In the genomic region with DNA sequence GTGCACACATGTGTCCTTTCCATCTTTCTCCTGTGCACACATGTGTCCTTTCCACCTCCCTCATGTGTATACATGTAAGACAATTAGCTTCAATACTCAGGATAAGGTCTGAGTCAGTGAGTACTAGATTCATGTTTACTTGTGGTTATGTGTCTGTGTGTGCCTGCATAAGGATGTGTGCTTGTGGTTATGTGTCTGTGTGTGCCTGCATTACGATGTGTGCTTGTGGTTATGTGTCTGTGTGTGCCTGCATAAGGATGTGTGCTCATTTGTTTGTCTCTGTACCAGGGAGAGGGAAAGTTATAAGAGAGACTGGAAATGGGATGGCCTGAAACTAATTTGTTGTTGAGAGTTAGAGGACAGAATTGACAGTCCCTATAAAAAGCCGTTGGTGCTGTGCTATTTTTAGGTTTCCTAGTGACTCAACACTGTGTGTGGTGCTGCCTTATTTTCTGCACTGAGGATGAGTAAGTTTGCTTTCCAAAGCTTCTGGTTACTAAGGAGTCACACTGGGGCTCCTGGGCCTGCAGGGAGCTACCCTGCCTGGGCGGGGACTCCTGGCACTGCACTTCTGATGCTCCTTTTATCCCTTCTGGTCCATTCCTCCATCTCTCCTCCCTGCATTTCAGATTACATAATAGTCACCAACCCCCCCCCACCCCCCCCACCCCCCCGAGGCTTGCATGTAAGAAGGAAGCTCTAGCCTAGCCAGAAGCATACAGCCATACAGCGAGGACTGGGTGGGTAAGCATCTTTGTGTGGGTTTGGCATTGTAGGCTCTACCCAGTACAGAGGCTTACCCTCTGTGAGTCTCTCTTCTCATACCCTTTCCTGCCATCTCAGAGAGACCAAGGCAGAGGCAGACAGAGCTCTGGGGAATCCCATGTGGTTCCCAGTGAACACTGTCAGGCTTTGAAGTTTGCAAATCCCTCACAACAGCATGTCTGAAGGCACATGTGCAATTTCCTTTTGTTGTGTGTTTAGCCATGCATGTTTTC, we compare ENCODE assay signal across 8 mouse cellular contexts.
DNase-seq lines count a peak whose midpoint lies in the region; ATAC-seq and TF ChIP-seq lines count a peak whose summit lies in the region.

No protein-coding gene starts in this region.

- H3K27ac ChIP-seq in lung, postnatal 0 days (ENCODE audit: low read length): no peak overlapping the region
- H3K27ac ChIP-seq in forebrain, embryonic 14.5 days (ENCODE audit: low read depth, low read length): no peak overlapping the region
- H3K27ac ChIP-seq in heart, postnatal 0 days (ENCODE audit: low read depth): peak overlapping the region; percentile 22; the same call in 1 of the 2 replicates
- H3K27ac ChIP-seq in kidney, embryonic 15.5 days: no peak overlapping the region

- no peak for TF ChIP-seq POLR2A in lung, adult 2 months (IDR thresholded peaks at IDR 0.05; ENCODE audit: borderline replicate concordance, extremely low read depth, low read depth, low read length)

- TF ChIP-seq EP300 in lung, postnatal 0 days (IDR thresholded peaks at IDR 0.05): no peak
- TF ChIP-seq EP300 in heart, postnatal 0 days (IDR thresholded peaks at IDR 0.05; ENCODE audit: low read depth): no peak

- no peak overlapping the region for H3K4me2 ChIP-seq in lung, postnatal 0 days (replicated peaks; ENCODE audit: low read depth, low read length)
- no peak overlapping the region for H3K4me2 ChIP-seq in forebrain, embryonic 14.5 days (ENCODE audit: low read length)
- no peak overlapping the region for H3K4me2 ChIP-seq in heart, postnatal 0 days (ENCODE audit: low read depth, low read length)
- H3K4me2 ChIP-seq in kidney, embryonic 15.5 days: no peak overlapping the region

- H3K4me1 ChIP-seq in lung, postnatal 0 days (ENCODE audit: insufficient read depth, low read depth, low read length): no peaks in the 10 kb centered on the region
- H3K4me1 ChIP-seq in lung, adult 2 months (ENCODE audit: control insufficient read depth, insufficient read depth, low read length): no peaks in the 10 kb centered on the region; the same call in 1 of the 2 replicates
- no peaks in the 10 kb centered on the region for H3K4me1 ChIP-seq in forebrain, embryonic 14.5 days (ENCODE audit: control insufficient read depth, insufficient read depth, low read length)
- 0 out of 2 replicates have a peak, but pooled peaks cover 3% of the 10 kb centered on the region for H3K4me1 ChIP-seq in heart, postnatal 0 days (ENCODE audit: control insufficient read depth, insufficient read depth)
- H3K4me1 ChIP-seq in kidney, embryonic 15.5 days: no peaks in the 10 kb centered on the region

- DNase-seq in lung, postnatal 0 days (ENCODE audit: low spot score): no peak
- DNase-seq in lung, adult 2 months: no peak
- DNase-seq in forebrain, embryonic 14.5 days (ENCODE audit: low spot score): no peak
- peak; percentile 52 for DNase-seq in heart, postnatal 0 days (ENCODE audit: low spot score)
- peak; percentile 36 for DNase-seq in right cerebral cortex, postnatal 14 days
- no peak for DNase-seq in c-Kit-positive CD71-positive TER-119-positive erythroid progenitor cells, embryonic 14.5 days (ENCODE audit: low spot score)
- DNase-seq in natural killer cell, adult 2 months (ENCODE audit: low spot score in 2 of 2): no peak

- 72% methylated on average over 5 of the region's 5 CpGs for WGBS in lung, postnatal 0 days
- 55% methylated on average over 5 of the region's 5 CpGs for WGBS in lung, adult 2 months
- WGBS in forebrain, embryonic 14.5 days: 67% methylated on average over 5 of the region's 5 CpGs
- WGBS in heart, postnatal 0 days: 37% methylated on average over 5 of the region's 5 CpGs
- 67% methylated on average over 5 of the region's 5 CpGs for WGBS in kidney, embryonic 15.5 days

- H3K9ac ChIP-seq in lung, postnatal 0 days (replicated peaks; ENCODE audit: low read depth): no peak overlapping the region
- no peak overlapping the region for H3K9ac ChIP-seq in forebrain, embryonic 14.5 days (ENCODE audit: low read length)
- H3K9ac ChIP-seq in heart, postnatal 0 days (replicated peaks; ENCODE audit: low read depth, low read length): no peak overlapping the region
- H3K9ac ChIP-seq in kidney, embryonic 15.5 days: no peak overlapping the region

- no peak for TF ChIP-seq CTCF in lung, postnatal 0 days (IDR thresholded peaks at IDR 0.05)
- TF ChIP-seq CTCF in lung, adult 2 months (IDR thresholded peaks at IDR 0.05; ENCODE audit: insufficient read depth, low read length): no peak
- TF ChIP-seq CTCF in heart, postnatal 0 days (IDR thresholded peaks at IDR 0.05; ENCODE audit: low read depth): no peak

- no peaks in the 10 kb centered on the region for H3K27me3 ChIP-seq in lung, postnatal 0 days (replicated peaks; ENCODE audit: insufficient read depth, low read length)
- H3K27me3 ChIP-seq in forebrain, embryonic 14.5 days (replicated peaks; ENCODE audit: control insufficient read depth, insufficient read depth, low read length): no peaks in the 10 kb centered on the region
- no peaks in the 10 kb centered on the region for H3K27me3 ChIP-seq in heart, postnatal 0 days (ENCODE audit: control insufficient read depth, insufficient read depth, low read length)
- H3K27me3 ChIP-seq in kidney, embryonic 15.5 days: no peaks in the 10 kb centered on the region

- H3K4me3 ChIP-seq in lung, postnatal 0 days (ENCODE audit: low read depth, low read length): no peak overlapping the region
- no peak overlapping the region for H3K4me3 ChIP-seq in lung, adult 2 months (replicated peaks; ENCODE audit: extremely low read depth, low read depth, low read length)
- H3K4me3 ChIP-seq in forebrain, embryonic 14.5 days (ENCODE audit: low read depth, low read length): no peak overlapping the region
- H3K4me3 ChIP-seq in heart, postnatal 0 days (ENCODE audit: low read depth, low read length): no peak overlapping the region
- no peak overlapping the region for H3K4me3 ChIP-seq in kidney, embryonic 15.5 days (replicated peaks)

- 0 out of 2 replicates have a peak, but pooled peaks cover 4% of the 10 kb centered on the region for H3K36me3 ChIP-seq in lung, postnatal 0 days (ENCODE audit: insufficient read depth, low read length)
- H3K36me3 ChIP-seq in forebrain, embryonic 14.5 days (ENCODE audit: control insufficient read depth, insufficient read depth, low read length): no peaks in the 10 kb centered on the region
- H3K36me3 ChIP-seq in heart, postnatal 0 days (replicated peaks; ENCODE audit: control insufficient read depth, insufficient read depth, low read length): no peaks in the 10 kb centered on the region
- no peaks in the 10 kb centered on the region for H3K36me3 ChIP-seq in kidney, embryonic 15.5 days

- ATAC-seq in lung, postnatal 0 days: peak; percentile 38
- ATAC-seq in forebrain, embryonic 14.5 days: peak; percentile 53; the same call in 1 of the 2 replicates
- peak; percentile 67 for ATAC-seq in heart, postnatal 0 days (ENCODE audit: insufficient read depth, low read depth)
- no peak for ATAC-seq in kidney, embryonic 15.5 days (replicated peaks; ENCODE audit: low FRiP score)

- no peaks in the 10 kb centered on the region for H3K9me3 ChIP-seq in lung, postnatal 0 days (ENCODE audit: low read length)
- no peaks in the 10 kb centered on the region for H3K9me3 ChIP-seq in forebrain, embryonic 14.5 days (replicated peaks; ENCODE audit: control insufficient read depth, low read length)
- H3K9me3 ChIP-seq in heart, postnatal 0 days (replicated peaks; ENCODE audit: control insufficient read depth, low read length): no peaks in the 10 kb centered on the region
- no peaks in the 10 kb centered on the region for H3K9me3 ChIP-seq in kidney, embryonic 15.5 days (replicated peaks)

Comparison
In these comparisons a context has a peak if more than half of its experiments do, and no peak if none do; other contexts are left out.
1. DNase-seq: peak in heart, postnatal 0 days (single experiment) and right cerebral cortex, postnatal 14 days (single experiment); none in lung, postnatal 0 days (single experiment), lung, adult 2 months (single experiment), forebrain, embryonic 14.5 days (single experiment), c-Kit-positive CD71-positive TER-119-positive erythroid progenitor cells, embryonic 14.5 days (single experiment) and natural killer cell, adult 2 months (0 of 2).